Mouse (Mus musculus): ENCODE data around the gene Ech1. TPM values are rescaled to one million over a fixed set of nuclear protein-coding genes. Genes with fewer than 3 reads are reported as not detected.

Ech1 gene
- 541 and 544 TPM in 2 replicates for polyA plus RNA-seq (2015; fragmentation: Nextera tagmentation; extraction: Ambion mirVana)

DNA sequence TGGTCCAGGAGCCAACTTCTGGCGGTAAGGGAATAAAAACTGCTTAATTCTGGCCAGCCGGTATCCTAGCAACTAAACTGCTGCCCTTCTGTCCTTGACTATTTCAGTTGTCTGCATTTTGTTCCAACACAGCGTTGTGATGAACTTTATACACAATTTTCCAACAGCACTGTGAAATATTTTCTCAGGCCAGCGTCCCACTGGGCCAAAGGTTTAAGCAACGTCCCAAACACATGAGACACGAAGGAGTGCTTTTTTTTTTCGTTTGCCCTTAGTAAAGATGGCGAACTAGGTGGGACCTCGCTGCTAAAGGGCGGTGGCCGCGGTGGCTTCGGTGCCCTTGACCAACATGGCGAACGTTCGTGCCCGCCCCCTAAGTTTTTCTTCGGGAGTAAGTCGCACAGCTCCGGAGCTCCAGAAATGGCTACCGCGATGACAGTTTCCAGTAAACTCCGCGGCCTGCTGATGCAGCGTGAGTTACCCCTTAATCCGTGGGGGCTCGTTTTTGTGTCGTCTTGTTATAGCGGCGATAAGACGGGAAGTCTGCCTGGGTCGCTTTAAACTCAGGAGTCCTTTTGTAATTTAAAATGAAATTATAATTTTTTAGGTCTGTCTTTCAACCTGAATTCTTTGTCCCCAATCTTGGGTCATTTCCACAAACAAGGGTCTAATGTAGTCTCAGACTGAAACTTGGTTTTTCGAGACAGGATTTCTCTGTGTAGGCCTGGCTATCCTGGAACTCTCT is at the start of gene Ech1:
Gene Ech1 (plus strand): TSS at position 277 of the 745 bp plus-strand sequence.

GRCm38 (mm10) chr7:28788307-28789195 is 36.5 kb upstream of the Ech1 start, which contains the start of gene Rinl:
TSS of gene Rinl (plus strand) at chr7:28788969.

GRCm38 (mm10) chr7:28808221-28808941 is 16.6 kb upstream of the Ech1 start, which contains the start of gene Hnrnpl:
TSS of gene Hnrnpl (plus strand) at chr7:28808541.

GRCm38 (mm10) chr7:28833723-28834347 is 8.8 kb downstream of the Ech1 start, which contains the start of gene Lgals4:
TSS of gene Lgals4 (plus strand) at chr7:28833854.

DNA sequence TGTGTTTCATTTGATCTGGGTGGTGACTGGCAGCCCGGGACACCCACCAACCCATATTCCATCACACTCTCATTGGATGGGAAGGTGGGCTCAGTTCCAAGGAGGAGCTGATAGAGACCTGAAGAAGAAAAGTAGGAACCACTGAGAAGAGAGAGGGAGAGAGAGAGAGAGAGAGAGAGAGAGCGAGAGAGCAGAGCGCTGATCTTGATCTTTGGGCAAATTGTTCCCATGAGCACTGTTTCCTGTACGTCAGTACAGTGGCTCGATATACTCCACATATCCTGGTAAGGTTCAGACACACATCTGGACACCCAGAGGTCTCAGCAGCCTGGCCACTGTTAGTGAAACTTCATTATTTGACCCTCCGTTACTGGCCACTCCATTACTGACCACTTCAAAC is 38.5 kb downstream of the Ech1 start, which contains the start of gene Lgals7:
Gene Lgals7 (plus strand): TSS at position 314 of the 400 bp plus-strand sequence.

DNA sequence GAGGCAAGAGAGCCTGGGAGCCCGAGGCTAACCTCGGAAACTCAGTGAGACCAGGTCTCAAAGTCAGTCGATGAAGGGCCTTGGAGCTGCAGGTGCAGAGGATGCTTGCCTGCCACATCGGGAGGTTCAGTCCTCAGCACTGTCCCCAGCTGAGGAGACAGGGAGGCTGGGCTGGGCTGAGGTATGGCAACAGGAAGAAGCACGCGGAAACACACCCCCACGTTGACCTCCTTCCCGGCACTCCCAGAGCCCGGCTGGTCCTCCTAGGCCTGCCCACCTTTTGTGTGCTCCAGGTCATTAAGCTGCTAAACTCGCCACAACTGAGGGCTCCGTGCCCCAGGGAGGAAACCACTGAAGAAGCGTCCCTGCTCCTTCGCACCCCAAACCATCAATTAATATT is 56.2 kb downstream of the Ech1 start, which contains the start of gene Capn12:
Gene Capn12 (plus strand): TSS at position 224 of the 400 bp plus-strand sequence.

Other genes starting within 250 kb of the Ech1 start
- gene Samd4b, start 227.1 kb upstream of the Ech1 start, polyA plus RNA-seq (2015; fragmentation: Nextera tagmentation; extraction: Ambion mirVana) = 17.9 and 20.9 TPM in 2 replicates
- gene Pak4, start 227.0 kb upstream of the Ech1 start, polyA plus RNA-seq (2015; fragmentation: Nextera tagmentation; extraction: Ambion mirVana) = 12.7 and 20.0 TPM in 2 replicates
- gene Acp7, start 193.9 kb upstream of the Ech1 start, polyA plus RNA-seq (2015; fragmentation: Nextera tagmentation; extraction: Ambion mirVana) = 0.17 TPM in 1 of 2 replicates, not detected in the other
- 3.2 and 5.1 TPM in 2 replicates for gene Fbxo27, start 132.4 kb upstream of the Ech1 start, polyA plus RNA-seq (2015; fragmentation: Nextera tagmentation; extraction: Ambion mirVana)
- gene Fbxo17, start 108.4 kb upstream of the Ech1 start, polyA plus RNA-seq (2015; fragmentation: Nextera tagmentation; extraction: Ambion mirVana) = 6.4 and 12.2 TPM in 2 replicates
- 130 and 197 TPM in 2 replicates for gene Mrps12, start 83.4 kb upstream of the Ech1 start, polyA plus RNA-seq (2015; fragmentation: Nextera tagmentation; extraction: Ambion mirVana)
- 7.9 and 19.9 TPM in 2 replicates for gene Sars2, start 83.2 kb upstream of the Ech1 start, polyA plus RNA-seq (2015; fragmentation: Nextera tagmentation; extraction: Ambion mirVana)
- not detected in 2 replicates for gene Ccer2, start 69.0 kb upstream of the Ech1 start, polyA plus RNA-seq (2015; fragmentation: Nextera tagmentation; extraction: Ambion mirVana)
- 46.5 and 52.2 TPM in 2 replicates for gene Sirt2, start 58.5 kb upstream of the Ech1 start, polyA plus RNA-seq (2015; fragmentation: Nextera tagmentation; extraction: Ambion mirVana)
- 30.7 and 43.9 TPM in 2 replicates for gene Nfkbib, start 57.7 kb upstream of the Ech1 start, polyA plus RNA-seq (2015; fragmentation: Nextera tagmentation; extraction: Ambion mirVana)
- 3.0 and 5.3 TPM in 2 replicates for gene Rinl, start 36.2 kb upstream of the Ech1 start, polyA plus RNA-seq (2015; fragmentation: Nextera tagmentation; extraction: Ambion mirVana)
- 156 and 183 TPM in 2 replicates for gene Hnrnpl, start 16.7 kb upstream of the Ech1 start, polyA plus RNA-seq (2015; fragmentation: Nextera tagmentation; extraction: Ambion mirVana)
- gene Lgals4, start 8.6 kb downstream of the Ech1 start, polyA plus RNA-seq (2015; fragmentation: Nextera tagmentation; extraction: Ambion mirVana) = 18.2 and 18.7 TPM in 2 replicates
- gene Lgals7, start 38.6 kb downstream of the Ech1 start, polyA plus RNA-seq (2015; fragmentation: Nextera tagmentation; extraction: Ambion mirVana) = 9.4 and 14.7 TPM in 2 replicates
- gene Capn12, start 56.2 kb downstream of the Ech1 start, polyA plus RNA-seq (2015; fragmentation: Nextera tagmentation; extraction: Ambion mirVana) = 0.46 TPM in 1 of 2 replicates, not detected in the other
- gene Actn4, start 137.1 kb downstream of the Ech1 start, polyA plus RNA-seq (2015; fragmentation: Nextera tagmentation; extraction: Ambion mirVana) = 121 and 144 TPM in 2 replicates
- 348 and 365 TPM in 2 replicates for gene Eif3k, start 156.6 kb downstream of the Ech1 start, polyA plus RNA-seq (2015; fragmentation: Nextera tagmentation; extraction: Ambion mirVana)
- 2.1 and 8.1 TPM in 2 replicates for gene Map4k1, start 156.8 kb downstream of the Ech1 start, polyA plus RNA-seq (2015; fragmentation: Nextera tagmentation; extraction: Ambion mirVana)